Mouse (Mus musculus): Measurements from ENCODE around the gene Srcap. TPM values are rescaled to one million over a fixed set of nuclear protein-coding genes. Genes with fewer than 3 reads are reported as not detected.
"Not testable (repeated sequence)": the region's sequence is repeated elsewhere in the genome, so short reads cannot be mapped to it uniquely, and the experiment has no call there.

The Srcap gene
- 10 to 100 TPM; 71.7 to 78.8 TPM for total RNA-seq (2021)
- long read RNA-seq, experiment 1, partial matches to known transcripts = 1 of 4 reads
- long read RNA-seq, experiment 1, other reads (novel, unspliced or antisense) = 2 of 4 reads
- long read RNA-seq, experiment 2, partial matches to known transcripts = 2 of 6 reads
- long read RNA-seq, experiment 2, other reads (novel, unspliced or antisense) = 2 of 6 reads

DNA sequence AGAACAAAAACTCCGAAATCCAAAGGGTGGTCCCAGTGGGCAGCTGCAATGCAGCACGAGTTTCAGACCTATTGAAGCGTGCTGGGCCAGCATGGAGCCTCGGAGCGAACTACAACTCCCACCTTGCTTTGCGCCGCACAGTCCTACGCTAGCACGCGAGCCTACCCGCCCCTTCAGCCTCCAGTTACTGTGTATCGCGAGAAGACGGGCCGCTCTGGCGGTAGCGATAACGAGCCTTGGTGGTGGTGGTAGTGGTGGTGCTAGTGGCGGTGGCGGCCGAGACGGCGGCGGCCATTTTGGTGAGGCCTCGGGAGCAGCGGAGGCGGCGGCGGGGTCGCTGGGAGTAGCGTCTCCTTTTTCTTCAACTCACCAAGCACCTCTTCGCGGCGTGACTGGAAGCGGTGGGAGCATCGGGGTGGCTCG, at the start of gene Srcap:
TSS of gene Srcap (plus strand) at position 176 of the 423 bp plus-strand sequence.
- peak; percentile 88 to 91 for DNase-seq (ENCODE audit: low spot score in 2 of 2)

DNA sequence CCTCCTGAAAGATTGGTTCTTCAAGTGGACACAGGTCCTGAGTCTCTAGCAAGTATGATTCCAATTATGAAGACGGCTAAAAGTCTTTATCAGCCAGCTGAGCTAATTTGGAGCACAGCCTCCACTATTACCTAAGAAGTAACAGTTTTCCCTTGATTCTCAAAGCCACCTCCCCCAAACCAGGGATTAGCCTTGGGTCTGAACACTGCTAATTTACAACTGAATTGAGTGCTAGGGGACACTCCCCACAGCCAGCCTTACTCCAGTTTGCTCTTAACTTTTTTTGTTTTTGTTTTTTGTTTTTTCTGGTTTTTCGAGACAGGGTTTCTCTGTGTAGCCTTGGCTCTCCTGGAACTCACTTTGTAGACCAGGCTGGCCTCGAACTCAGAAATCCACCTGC, 46.6 kb upstream of the Srcap start:
- no peak for DNase-seq (ENCODE audit: low spot score in 2 of 2)

DNA sequence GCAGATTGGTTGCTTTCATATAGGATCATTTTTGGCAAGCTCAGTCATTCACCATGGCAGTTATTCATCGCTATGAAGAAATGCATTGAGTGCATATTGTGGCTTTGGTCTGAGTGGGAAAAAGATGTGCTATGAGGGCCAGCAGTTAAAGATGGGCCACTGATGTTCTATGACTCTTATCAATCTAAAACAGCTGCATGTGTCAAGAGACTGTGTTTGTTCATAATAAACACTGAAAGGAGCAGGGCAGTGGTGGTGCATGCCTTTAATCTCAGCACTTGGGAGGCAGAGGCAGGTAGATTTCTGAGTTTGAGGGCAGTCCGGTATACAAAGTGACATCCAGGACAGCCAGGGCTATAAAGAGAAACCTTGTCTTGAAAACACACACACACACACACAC, 46.1 kb upstream of the Srcap start:
- not testable (repeated sequence) for DNase-seq (ENCODE audit: low spot score in 2 of 2)

DNA sequence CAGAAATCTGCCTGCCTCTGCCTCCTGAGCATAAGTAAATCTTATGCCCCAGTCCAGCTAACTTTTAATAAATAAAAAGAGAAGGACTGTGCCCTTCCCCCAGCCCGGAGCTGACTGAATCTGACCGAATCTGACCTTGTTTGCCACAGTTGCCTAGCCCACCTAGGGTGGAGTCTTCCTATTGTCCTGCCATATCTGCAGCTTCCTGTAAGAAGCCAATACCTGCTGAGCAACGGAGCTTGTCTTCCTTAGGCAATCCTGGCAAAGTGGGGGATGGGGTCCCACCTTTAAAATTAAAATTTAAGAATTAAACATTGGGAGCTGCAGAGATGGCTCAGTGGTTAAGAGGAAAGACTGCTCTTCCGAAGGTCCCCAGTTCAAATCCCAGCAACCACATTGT, 45.2 kb upstream of the Srcap start:
- DNase-seq (ENCODE audit: low spot score in 2 of 2) = no peak

DNA sequence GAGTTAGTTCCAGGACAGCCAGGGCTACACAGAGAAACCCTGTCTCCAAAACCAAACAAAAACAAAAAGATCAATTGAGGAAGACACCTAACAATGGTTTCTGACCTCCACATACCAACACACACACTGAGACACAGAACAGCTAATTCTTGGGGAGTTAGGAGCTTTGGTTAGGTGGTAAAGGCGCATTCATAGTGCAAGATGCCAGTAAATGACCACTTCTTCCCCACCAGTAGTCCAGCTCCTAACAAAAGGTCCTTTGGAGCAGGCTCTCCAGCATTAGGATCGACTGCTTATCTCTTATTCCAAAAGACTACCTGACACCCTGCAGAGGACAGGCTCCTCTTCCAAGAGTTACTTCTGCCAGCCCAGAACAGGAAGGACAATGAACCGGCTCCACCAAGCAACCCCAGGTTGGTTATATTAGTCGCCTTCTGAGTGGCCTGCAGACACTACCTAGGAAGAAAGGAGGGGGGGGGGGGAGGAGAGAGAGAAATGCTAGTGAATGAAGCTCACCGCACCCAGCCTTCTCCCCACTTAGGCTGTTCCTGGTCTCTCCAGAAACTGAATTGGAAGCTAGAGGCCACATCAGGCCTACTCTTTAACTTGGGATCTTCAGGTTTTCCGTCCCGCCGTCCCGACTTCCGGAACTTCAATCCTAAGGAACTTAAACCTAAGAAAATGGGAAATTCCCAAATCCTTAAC, 41.6 kb upstream of the Srcap start:
- DNase-seq (ENCODE audit: low spot score in 2 of 2) = no peak

DNA sequence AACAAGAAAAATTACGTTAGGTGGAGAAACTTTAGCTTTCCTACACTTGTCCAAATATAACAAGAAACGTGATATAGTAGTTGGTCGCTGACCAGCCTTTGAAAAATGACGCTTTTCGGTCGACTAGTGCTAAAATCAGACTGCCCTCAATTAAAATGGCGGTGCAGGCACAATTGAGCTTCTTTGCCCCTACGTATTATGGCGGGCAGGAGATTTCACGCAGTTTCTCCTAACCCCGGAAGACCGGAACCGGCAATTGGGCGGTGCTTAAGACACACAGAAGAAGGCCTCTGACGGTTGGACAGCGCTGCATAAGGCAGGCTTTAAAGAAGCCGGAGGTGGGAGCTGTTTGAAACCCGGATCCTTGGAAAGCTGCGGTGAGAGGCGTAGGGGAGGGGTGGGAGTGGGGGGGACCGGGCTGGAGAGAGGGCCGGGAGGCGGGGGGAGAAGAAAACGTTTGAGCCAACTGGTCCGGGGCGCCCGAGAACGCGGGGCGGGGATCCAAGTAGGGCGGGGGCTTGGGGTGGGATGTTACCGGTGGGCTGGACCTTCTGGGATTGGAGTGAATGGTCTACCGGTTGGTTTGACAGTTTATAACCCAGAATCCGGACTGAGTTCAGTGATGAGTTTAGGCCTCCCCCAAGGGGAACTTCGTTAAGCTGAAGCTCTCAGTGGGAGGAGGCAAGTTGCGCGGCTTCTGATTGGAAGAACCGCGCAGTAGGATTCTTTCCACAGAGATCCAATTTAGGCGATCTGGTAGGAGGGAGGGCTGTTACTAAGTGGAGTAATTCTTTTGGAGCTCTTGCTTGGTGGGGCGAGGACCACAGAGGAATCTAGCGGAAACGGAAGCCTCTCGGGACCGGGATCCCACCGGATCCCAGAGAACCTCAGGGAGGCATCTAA, 40.8 kb upstream of the Srcap start:
- peak; percentile 75 to 78 for DNase-seq (ENCODE audit: low spot score in 2 of 2)

DNA sequence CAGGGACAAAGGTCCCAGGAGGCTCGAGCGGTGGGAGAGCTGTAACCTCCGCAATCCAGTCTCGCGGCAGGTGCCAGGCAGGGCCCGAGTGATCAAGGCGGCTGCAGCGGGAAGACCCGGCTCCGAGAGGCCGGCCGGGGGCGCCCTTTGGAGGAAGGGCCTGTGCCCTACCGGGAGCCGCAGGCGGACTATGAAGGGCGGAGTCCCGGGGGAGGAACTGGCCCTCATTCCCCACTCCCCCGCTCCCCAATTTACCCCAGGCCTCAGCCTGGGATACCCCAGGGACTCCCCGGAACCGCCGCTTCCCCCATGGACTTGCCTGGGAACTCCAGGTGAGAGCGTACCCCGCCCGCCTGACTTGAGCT, 40.2 kb upstream of the Srcap start:
- peak; percentile 58 to 61 for DNase-seq (ENCODE audit: low spot score in 2 of 2)

DNA sequence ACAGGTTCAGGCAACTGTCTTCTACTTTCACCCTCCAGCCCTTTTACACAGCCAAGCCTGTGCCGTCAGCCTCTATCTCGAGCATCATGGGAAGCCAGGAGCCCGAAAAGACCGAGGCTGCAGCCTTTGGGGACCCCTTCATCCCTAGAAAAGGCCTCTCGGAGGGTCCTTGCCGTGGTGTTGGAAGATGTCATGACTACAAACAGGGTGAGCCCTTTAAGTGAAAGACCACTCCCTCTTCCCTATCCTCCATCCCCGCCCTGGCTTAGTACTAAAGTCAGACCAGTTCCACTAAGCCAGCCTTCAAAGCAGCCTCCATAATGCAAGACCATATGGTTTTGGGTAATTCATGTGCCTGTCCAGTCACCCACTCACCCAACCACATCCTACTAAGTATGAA, 39.7 kb upstream of the Srcap start:
- DNase-seq (ENCODE audit: low spot score in 2 of 2) = no peak

DNA sequence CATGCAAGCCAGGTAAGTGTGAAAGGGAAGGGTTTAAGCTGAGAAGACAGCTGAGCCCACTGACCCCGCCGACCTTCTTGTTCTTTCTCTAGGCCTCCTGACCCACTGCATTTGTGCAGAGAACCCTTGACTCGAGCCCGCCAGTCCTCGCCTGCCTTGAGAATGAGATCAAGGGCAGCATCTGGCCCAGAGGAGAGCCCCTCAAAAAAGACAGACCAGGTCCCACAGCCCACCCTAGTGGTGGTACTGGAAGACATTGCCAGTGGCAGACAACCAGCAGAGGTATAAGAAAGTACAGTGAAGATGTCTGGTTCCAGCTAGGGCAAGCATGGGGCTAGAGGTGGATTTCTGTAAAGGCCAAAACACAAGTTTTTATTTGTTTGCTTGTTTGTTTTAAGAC, 38.1 kb upstream of the Srcap start:
- no peak for DNase-seq (ENCODE audit: low spot score in 2 of 2)

DNA sequence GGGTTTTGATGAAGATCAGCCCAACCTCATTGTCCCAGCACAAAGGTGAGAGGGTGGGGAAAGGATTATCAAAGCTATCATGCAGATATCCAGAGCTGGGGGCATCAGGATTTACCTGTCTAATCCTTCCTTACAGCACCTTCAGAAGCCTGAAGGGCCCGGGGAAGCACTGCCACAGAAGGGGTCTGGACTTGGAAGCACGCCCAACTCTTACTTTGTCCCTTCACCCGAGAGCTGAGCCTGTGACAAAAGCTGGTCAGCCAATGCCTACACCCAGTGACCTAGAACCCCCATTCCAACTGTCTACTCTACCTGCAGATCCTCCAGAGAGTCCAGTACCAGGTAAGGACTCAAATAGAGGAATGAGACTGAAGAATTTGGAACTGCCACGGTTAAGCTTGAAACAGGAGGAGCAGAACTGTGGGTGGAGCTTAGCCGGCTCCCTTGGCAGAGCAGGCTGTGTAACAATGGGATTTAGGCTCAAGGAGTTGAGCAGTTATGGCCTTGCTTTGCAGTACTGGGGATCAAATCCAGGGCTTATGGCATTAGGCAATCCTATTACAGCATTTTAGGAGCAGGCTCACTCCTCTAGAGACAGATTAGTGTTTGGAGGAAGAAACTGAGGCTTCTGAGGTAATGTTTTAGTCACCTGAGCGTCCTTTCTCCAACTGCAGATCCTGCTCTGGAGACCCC, 37.3 kb upstream of the Srcap start:
- no peak for DNase-seq (ENCODE audit: low spot score in 2 of 2)

DNA sequence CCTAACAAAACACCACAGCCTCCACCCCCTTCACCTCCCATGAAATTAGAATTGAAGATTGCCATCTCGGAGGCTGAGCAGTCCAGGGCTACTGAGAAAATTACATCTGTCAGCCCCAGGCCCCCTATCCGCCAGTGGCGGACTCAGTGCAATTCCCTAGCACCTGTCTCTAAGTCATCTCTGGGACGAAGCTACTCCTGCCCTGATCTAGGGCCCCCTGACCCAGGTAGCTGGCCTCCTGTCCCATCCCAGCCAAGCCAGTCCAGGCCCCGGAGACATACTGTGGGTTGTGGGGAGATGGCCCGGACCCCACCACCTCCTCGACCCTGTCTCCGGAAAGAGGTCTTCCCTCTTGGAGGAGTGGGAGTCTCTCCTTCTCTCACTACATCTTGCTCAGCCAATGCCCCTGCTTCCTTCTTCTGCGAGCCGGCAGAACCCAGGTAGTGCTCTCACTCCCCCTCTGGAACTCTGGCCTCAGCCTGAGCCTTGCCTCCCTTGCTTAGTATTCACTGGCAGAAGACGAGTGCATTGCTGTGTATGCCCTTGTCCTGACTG, 36.5 kb upstream of the Srcap start:
- DNase-seq (ENCODE audit: low spot score in 2 of 2) = no peak

DNA sequence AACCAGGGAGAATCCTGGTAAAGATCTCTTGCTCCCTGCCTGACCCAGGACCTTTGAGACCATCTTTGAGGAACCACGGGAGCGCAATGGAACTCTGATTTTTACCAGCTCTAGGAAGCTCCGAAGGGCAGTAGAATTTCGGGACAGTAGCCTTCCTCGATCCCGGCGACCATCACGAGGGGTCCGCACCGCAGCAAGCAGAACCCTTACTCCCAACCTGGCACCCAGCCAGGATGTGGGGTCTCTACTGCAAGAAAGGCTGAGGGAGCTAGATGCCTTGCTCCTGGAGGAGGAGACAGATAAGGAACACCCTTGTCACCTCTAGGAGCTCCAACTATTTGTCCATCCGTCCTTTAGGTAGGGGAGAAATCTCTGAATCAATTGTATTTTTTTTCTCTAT, 35.4 kb upstream of the Srcap start:
- DNase-seq (ENCODE audit: low spot score in 2 of 2) = no peak

DNA sequence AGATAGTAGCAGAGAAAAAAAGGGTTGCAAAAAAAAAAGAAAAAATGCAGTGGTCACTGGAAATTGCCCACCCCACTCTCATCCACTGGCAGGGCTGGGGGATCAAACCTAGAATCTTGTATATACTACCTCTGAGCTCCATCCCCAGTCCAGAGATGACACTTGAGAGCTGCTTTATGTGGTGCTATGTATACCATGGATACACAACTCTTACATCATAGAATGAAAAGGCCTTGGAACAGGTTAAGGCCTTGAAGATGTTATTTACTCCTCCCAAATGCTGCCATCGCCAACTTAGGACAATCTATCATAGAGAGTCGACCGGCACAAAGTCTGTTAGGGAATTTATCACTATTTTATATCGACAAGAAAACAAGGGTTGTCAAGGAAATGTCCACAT, 34.9 kb upstream of the Srcap start:
- no peak for DNase-seq (ENCODE audit: low spot score in 2 of 2)

DNA sequence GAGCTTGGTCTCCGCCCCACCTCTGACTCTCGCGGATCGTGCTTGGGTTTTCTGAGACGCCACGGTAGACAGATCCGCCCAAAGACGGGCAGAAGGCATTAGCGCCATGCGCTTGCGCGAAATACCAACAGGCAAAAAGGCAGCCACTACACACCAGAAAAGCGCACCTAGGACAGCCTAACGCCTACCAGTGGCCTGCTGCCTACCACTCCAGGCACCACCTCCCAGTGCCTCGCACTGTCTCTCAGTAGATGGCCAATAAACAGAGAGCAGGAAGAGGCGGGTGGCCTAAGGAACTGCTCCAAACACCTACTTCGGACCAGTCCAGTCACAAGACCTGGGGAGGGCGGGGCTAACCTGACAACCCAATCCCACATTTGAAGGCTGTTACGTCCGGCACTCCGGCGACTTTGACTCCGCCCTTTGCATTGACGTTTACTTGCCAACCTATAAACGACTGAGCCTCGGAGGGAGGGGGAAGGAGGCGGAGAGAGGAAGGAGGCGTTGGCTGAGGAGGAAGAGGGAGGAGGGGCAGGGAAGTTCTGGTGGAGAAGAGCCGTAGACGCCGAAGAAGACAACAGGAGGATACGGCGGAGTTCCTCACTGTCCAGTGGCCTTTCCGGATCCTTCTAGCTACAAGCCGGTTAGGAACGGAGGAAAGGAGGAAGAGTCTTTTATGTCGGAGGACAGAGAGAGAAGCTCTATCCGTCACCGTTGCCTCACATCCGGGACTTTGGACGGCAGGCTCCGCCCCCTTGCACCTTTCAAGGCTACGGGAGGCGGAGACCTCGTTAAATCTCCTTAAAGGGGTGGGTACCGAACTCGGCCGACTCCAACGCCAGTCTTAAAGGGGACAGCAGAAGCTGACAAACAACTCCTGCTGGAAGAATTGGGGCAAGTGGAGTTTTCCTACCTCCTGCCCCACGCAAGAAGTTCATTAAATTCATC, 33.8 kb upstream of the Srcap start:
- peak; percentile 96 to 97 for DNase-seq (ENCODE audit: low spot score in 2 of 2)

DNA sequence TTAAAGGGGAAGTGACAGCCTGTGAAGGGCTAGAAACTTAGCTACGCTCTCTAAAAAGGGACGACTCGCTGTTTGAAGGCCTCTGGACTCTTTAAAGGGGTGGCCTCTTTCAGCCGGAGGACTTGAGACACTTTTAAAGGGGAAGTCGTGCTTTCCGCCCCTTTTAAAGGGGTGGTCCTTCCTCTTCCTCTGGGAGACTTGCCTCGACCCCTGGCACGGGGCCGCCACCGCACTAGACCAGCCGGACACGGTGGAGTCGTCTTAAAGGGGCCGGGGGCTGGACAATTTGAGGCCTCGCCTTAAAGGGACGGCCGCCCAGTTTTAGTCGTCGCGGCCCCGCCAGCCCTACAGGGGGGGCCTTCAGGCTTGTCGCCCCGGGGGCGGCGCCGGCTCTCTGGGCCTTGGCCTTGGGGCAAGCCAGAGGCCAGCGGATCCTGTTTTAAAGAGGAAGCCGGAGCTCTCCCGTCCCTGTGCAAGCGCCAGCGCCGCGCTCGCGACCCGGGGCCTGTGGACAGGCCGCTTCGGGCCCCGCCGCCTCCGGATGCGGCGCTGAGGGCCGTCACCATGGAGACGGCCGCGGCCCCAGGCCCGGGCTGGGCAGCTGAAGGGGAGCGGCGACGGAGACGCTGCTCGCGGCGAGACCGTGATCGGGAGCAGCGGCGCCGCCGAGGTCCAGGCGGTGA, 33.0 kb upstream of the Srcap start, which contains the start of gene Fbrs:
TSS of gene Fbrs (plus strand) at position 565 of the 683 bp plus-strand sequence.
- peak; percentile 88 to 91 for DNase-seq (ENCODE audit: low spot score in 2 of 2)

DNA sequence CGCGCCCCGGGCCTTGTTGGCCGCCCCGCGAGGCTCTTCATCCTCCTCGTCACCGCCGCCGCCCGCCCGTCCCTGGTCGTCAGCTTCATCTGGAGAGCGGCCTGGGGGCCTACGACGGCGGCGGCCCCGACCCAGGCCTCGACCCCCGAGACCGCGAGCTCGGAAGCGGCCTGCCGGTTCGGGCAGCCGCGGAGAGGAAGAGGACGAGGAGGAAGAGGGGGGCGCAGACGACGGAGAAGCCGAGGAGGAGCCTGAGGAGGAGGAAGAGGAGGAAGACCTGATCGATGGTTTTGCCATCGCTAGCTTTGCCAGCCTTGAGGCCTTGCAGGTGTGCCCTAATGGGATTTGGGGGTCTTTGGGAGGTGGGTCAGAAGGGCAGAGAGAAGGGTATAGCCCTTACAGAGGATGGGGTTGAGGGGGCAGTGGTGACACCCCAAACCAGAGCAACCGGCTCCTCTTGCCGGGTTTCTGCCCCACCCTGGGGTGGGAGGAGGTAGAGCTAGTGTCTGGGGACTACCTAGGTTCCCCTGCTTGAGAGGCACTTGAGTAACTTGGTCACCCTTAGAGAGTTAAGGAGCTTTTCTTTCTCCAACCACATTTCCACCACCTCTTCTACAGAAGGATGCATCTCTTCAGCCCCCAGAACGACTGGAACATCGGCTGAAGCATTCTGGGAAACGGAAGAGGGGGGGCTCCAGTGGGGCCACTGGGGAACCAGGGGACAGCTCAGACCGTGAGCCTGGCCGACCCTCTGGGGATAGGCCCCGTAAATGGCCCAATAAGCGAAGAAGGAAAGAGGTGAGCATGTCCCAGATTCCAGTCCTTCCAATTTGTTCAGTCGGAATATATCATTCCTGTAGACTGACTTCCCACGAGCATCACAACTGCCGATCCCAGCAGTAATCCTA, 32.2 kb upstream of the Srcap start:
- peak in 1 of 2 experiments; percentile 30 for DNase-seq (ENCODE audit: low spot score in 2 of 2)

DNA sequence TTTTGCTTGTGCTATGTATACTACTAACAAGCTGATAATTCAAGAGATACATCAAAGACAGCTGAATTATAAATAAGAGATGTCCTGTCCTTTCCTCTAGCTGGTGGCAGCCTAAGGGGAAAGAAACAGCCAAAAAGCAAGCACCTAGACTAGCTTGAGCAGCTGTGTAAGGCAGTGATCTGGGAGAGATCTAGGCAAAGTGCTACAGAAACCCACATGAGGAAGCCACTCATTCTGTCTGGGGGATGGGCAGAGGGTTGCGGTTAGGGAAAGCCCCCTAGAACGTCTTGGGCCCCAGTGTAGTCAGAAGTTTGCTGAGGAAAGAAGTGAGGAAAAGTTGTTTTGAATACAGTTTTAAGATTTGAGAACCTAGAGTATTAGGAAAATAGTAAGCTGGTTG, 31.5 kb upstream of the Srcap start:
- DNase-seq (ENCODE audit: low spot score in 2 of 2) = no peak

DNA sequence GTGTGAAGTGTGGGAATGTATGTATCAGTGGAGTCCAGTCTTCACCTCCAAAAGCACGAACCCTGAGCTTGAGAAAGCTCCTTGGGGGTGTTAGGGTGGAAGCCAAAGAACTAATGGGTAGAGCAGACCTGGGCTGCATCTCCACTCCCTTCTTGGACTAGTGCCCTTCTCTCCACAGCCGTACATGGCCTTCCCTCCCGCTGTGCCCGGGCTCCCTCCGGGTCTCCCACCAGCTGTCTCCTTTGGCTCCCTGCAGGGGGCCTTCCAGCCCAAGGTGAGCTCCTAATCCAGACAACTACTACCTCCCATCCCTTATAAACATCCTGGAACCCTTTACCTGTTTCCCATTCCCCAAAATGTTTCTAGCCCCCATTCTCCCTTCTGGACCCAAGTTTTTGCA, 26.4 kb upstream of the Srcap start:
- no peak for DNase-seq (ENCODE audit: low spot score in 2 of 2)

Measured in adrenal gland, adult 18-20 months (tissue).